ENCODE assay signal across 8 mouse cellular contexts in the genomic region with DNA sequence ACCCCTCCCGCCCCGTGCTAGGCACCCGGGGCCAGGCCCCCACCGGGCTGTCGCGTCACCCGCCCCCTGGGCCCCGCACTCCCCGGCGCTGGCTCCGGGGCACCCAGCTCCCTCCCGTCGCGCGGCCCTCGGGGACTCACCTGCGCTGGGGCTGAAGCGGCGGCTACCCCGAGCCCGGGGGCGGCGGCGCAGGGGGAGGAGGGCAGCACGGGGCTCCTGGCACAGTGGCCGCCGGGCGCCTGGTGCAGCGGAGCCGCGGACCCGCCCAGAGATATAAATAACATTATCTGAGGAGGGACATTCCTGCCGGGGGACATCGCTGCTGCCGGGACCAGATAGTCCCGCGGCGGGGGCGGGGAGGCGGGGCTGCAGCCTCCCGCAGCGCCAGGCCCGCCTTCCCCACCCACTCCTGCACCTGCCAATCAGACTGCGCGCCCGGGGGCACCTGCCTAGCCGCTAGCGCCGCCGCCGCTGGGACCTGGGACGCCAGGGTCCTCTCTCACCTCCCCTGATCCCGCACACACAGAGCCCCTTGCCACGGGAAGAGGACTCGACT. TPM values are rescaled to one million over a fixed set of nuclear protein-coding genes. Genes with fewer than 3 reads are reported as not detected.
DNase-seq lines count a peak whose midpoint lies in the region; ATAC-seq and TF ChIP-seq lines count a peak whose summit lies in the region.

No protein-coding gene starts in this region.

- POLR2A ChIA-PET in Patski (lab: Charles Lee) = interaction anchor here (0.6 kb wide), 1 partner anchor 201 kb away, joined by 4 read pairs; no protein-coding TSS in a partner anchor

- 0 out of 2 replicates have a peak, but pooled peaks cover 2% of the 10 kb centered on the region for H3K4me1 ChIP-seq in hindbrain, embryonic 11.5 days (replicated peaks; ENCODE audit: control insufficient read depth, insufficient read depth, low read length)

- no peak for DNase-seq in Patski (ENCODE audit: low read depth, low spot score)
- DNase-seq in cerebellum, adult 18-20 months = peak; percentile 84 to 91
- DNase-seq in frontal cortex, postnatal 10 days (ENCODE audit: low spot score in 2 of 2) = peak; percentile 66 to 68
- DNase-seq in hindbrain, embryonic 11.5 days (ENCODE audit: low spot score) = no peak
- DNase-seq in layer of hippocampus, postnatal 36 days = peak; percentile 81 to 85
- DNase-seq in lung, postnatal 14 days = peak; percentile 56
- peak; percentile 73 for DNase-seq in ovary, postnatal 36 days (ENCODE audit: low spot score)
- DNase-seq in thymus, postnatal 14 days = peak; percentile 90

- no peak overlapping the region for H3K27ac ChIP-seq in hindbrain, embryonic 11.5 days (ENCODE audit: low read depth, low read length)

- ATAC-seq in Patski = peak; percentile 68
- peak; percentile 84 for ATAC-seq in hindbrain, embryonic 11.5 days (ENCODE audit: low FRiP score)

- CTCF ChIA-PET in Patski (lab: Charles Lee) = no interaction called here

- 2% methylated on average over 46 of the region's 55 CpGs for WGBS in hindbrain, embryonic 11.5 days

- peak overlapping the region; percentile 76 for H3K4me3 ChIP-seq in hindbrain, embryonic 11.5 days (ENCODE audit: low read depth, low read length)

- peak overlapping the region; percentile 100 for H3K4me2 ChIP-seq in hindbrain, embryonic 11.5 days (replicated peaks; ENCODE audit: low read depth, low read length)

- H3K9me3 ChIP-seq in hindbrain, embryonic 11.5 days (ENCODE audit: control insufficient read depth, low read length) = no peaks in the 10 kb centered on the region

- in situ Hi-C loops in Patski (cut with MboI; ENCODE audit: low pct_unique_long_range_greater_than_20kb) = no loop called here

- no peaks in the 10 kb centered on the region for H3K36me3 ChIP-seq in hindbrain, embryonic 11.5 days (ENCODE audit: control insufficient read depth, insufficient read depth, low read length)

- H3K27me3 ChIP-seq in Patski = peaks cover 45% of the 10 kb centered on the region
- H3K27me3 ChIP-seq in hindbrain, embryonic 11.5 days (ENCODE audit: control insufficient read depth, insufficient read depth, low read length) = peaks cover 40% of the 10 kb centered on the region

- no peak for TF ChIP-seq CTCF in Patski (IDR thresholded peaks at IDR 0.05)

- peak overlapping the region; percentile 68 for H3K9ac ChIP-seq in hindbrain, embryonic 11.5 days (ENCODE audit: low read depth, low read length)

RNA-seq across cellular contexts. Expression of a gene that starts 0.5 kb away (rescaled TPM):
- 0.81 TPM for polyA plus RNA-seq in Patski (2021)
- polyA plus RNA-seq in hindbrain, embryonic 11.5 days (2014; fragmentation: Nextera tagmentation; extraction: Ambion mirVana) = 3.6 and 3.9 TPM in 2 replicates
- total RNA-seq in layer of hippocampus, postnatal 36 days (2021) = 100 to 1,000 TPM; 126 to 127 TPM

RNA-seq across cellular contexts. Expression of a gene that starts 55.5 kb away (rescaled TPM):
- polyA plus RNA-seq in Patski (2021) = 70.8 TPM
- polyA plus RNA-seq in hindbrain, embryonic 11.5 days (2014; fragmentation: Nextera tagmentation; extraction: Ambion mirVana) = 99.5 and 106 TPM in 2 replicates
- total RNA-seq in layer of hippocampus, postnatal 36 days (2021) = 10 to 100 TPM; 33.0 to 34.6 TPM

RNA-seq across cellular contexts. Expression of a gene that starts 55.5 kb away (rescaled TPM):
- polyA plus RNA-seq in Patski (2021) = 12.9 TPM
- 42.5 and 43.5 TPM in 2 replicates for polyA plus RNA-seq in hindbrain, embryonic 11.5 days (2014; fragmentation: Nextera tagmentation; extraction: Ambion mirVana)
- total RNA-seq in layer of hippocampus, postnatal 36 days (2021) = 10 to 100 TPM; 24.3 to 27.1 TPM

Comparison
In these comparisons a context has a peak if more than half of its experiments do, and no peak if none do; other contexts are left out.
1. DNase-seq: peak in cerebellum, adult 18-20 months (2 of 2), frontal cortex, postnatal 10 days (2 of 2), layer of hippocampus, postnatal 36 days (2 of 2), lung, postnatal 14 days (single experiment), ovary, postnatal 36 days (single experiment) and thymus, postnatal 14 days (single experiment); none in Patski (single experiment) and hindbrain, embryonic 11.5 days (single experiment).